Mouse (Mus musculus) heart, adult 11 months (tissue): ENCODE data around the gene Hp.

ENCODE experiments used
- DNase-seq: peaks from one replicate; pipeline ENCODE4 v3.0.0; 2022

Gene Hp

DNA sequence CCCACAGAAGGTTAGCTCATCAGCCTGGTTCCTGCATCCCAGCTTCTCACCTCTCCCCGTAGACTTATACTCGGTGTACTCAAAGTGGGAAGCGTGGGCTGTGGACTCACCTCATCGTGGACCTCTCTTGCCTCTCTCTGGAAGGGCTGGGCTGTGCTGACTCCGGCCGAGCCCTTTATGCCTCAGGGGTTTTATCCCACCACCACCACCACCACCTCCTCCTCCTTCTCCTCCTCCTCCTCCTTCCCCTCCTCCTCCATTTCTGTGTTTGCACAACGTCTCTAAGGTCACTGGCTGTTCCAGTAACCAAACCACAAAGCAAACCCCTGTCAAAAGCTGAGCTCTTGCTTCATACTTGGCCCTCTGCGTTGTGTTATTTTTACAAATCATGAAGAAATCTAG is at the start of gene Hp:
Gene Hp (minus strand): TSS at position 273 of the 402 bp plus-strand sequence.
- DNase-seq = no peak

DNA sequence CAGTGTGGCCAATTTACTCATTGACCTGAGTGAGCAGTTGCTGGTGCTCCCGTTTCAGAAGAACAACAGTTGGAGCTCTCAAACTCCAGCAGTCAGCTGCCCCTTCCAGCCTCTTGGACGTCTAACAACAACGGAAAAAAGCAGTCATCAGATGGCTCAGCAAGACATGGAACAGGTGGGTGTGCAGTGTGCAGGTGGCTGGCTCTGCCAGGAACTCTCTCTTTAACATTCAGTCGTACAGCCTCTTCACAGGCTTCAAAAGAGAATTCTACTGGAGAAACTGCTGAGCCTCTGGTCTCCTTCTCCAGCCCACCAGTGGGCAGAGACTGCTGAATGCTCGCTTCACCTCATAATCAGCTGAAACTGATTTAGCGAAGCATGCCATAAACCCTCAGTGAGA is 49.7 kb upstream of the Hp start:
- DNase-seq = no peak

DNA sequence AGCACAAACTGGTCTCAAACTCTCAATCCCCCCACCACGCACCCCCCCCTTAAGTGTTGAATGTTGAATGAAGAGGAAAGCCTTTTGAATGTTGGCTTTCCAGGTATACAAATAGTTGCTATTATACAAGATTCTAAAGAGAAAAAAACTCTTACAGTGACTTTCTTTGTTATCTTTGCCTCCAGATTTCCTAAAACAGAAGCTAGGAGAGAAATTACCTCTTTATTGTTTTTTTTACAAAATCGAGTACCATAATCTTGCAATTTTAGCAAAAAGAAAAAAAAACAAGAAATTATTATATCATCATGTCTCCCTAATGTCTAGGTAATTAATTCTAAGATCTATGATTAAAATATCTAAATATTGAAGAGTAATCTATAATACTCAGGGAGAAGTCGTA is 36.6 kb upstream of the Hp start:
- DNase-seq = no peak

DNA sequence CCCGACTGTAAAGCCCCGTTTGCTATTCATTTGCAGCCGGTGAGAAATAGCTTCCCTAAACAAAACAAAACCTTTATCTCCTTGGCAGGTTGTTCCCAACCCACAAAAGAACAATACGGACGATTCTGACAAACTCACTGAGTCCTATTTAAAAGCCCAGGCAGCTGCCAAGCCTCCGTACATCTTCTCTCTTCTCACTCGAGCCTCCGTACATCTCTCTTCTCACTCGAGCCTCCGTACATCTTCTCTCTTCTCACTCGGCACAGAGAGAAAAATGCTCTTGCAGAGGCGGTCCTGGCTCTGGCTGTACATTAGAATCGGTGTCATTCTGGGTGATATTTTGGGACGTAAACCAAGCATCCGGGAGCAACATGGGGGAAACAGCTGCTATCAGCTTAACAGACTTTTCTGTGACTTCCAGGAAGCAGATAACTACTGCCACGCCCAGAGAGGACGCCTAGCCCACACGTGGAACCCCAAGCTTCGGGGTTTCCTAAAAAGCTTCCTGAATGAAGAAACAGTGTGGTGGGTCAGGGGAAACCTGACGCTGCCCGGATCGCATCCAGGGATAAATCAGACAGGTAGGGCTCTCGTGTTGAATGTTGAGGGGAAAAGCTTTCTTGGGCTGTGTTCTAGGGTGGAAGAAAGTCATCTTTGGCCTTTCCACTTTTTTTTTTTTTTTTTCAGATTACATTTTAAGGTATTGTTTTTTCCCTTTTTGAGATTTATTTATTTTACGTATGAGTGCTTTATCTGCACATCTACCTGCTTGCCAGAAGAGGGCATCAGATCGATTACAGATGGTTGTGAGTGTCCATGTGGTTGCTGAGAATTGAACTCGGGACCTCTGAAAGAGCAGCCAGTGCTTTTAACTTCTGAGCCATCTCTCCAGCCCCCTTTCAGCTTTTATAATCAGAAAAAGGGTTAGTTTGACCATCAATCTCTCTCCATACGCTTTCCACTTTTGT is 35.6 kb upstream of the Hp start, which contains the start of gene Pkd1l3:
Gene Pkd1l3 (plus strand): TSS at position 275 of the 968 bp plus-strand sequence.
- no peak for DNase-seq

DNA sequence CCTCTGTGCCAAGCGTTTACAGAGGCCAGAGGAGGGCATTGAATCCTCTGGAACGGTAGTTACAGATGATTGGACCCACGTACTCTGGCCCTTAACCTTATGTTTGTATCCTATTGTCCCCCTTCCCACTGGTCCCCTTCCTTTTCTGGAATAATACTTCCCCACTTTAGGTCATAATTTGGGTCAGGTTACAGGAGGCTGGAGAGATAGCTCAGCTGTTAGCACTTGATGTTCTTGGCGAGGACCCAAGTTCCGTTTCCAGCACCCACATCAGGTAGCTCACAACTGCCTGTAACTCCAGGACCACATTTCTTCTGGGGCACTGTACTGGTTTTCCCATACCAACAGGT is 30.2 kb upstream of the Hp start:
- DNase-seq = peak; percentile 90

DNA sequence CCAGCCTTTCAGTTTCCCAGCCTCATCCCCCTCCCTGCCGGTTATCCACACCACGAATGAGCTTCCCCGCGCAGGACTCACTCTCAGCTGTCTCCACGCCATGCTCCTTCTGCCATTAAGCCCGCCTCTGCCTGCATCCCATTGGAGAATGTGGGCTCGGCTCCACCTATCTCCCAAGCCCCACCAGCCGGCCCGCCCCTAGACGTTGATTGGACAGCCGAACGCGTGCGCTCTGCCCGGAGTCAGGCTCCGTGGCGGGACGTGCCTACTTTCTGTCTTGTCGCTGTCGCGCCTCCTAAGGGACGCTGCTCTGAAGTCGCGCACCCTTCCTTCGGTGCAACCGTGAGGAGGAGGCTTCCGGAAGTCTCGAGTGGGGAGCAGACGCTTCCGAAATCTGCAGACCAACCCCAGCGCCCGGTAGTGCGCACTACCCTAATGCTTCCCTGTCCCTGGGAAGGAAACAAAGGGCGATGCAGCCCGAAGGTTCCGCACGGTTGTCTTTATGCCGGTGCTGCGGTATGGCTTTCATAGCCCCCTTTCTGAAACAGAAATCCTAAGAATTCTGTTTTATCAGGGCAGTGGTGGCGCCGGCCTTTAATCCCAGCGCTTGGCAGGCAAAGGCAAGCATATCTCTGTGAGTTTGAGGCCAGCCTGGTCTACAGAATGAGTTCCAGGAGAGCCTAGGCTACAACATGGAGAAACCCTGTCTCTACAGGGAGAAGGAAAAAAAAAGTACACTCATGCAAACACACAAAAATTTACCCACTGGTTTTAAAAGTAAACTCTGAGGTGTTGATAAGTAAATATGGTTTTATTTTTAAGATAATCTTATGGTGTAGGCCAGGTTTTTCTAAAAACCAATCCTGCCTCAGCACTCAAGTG is 29.5 kb upstream of the Hp start, which contains the start of gene Dhodh:
Gene Dhodh (minus strand): TSS at position 403 of the 882 bp plus-strand sequence.
- peak; percentile 100 for DNase-seq

DNA sequence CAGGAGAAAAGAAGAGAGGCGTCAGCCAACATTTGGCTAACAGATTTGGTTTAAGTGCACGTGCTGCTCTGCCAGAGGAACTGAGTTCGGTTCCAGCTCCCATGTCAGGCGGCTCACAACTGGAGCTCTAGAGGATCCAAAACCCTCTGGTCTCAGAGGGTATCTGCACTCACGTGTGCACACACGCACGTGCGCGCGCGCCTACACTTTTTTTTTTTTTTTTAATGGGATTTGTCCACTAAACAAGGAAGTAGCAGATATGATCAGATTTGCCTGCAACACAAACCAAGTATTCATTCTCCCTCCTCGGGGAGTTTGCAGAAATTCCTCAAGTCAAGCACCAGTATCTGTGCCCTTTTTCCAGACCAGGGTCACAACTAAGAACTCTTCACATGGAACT is 28.7 kb upstream of the Hp start:
- DNase-seq = no peak

DNA sequence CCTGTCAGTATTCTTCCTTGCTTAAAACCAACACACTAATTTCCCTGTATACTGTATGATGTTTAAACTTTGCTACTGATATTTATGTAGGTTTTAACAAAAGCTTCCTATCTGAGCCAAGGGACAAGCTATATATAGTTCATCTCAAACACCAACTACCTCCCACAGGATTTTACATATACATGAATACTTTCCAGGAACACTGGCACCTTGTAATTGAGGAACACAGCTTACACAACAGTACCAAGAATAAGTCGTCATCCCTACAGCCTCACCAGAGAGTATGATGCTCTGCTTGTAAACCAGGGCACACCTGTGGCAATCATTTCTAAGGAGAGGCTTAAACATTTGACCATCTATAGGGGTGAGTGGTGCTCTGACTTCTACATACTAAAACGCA is 27.8 kb upstream of the Hp start:
- no peak for DNase-seq

DNA sequence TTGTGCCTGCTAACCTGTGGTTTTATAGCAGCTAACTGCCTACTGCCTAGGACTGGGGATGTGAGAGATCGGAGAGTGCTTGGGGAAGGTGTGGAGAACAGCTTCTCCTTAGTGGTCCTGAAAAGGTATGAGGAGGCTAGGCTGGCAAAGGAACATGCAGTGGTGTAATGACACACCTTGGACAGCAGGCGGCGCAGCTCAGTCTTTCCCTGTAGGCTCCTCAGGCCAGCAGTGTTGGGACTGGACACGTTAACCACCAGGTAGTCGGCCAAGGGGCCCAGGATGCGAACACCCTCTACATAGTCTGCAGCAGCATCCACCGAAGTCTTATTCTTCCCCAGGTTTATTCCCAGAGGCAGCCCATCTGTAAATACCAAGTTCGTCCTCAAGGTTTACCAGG is 16.9 kb upstream of the Hp start:
- no peak for DNase-seq

DNA sequence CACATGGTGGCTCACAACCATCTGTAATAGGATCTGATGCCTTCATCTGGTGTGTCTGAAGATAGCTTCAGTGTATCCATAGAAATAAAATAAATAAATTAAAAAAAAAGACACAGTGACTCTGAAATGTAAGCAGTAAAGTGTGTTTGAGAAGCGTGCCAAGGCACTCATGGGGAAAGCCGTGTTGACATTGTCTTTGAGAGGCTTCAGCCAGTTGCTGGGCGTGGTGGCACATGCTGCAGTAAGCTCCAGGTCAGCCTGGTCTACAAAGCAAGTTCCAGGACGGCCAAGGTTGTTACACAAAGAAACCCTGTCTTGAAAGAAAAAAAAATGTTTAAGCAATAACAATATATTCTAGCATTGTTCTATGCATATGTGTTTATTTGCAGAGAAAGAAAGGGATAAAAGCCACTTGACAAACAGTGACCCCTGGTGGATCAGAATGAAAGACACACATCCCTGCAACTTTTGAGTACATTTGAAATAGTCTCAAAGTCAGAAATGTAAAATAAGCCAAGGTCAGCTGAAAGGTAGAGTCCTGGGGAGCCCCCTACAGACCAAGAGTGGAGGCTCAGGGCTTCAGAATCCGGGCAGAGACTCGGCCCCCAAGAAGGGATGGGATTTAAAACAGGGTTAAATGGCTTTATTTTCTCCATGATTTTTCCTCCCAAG is 14.3 kb upstream of the Hp start:
- DNase-seq = no peak

DNA sequence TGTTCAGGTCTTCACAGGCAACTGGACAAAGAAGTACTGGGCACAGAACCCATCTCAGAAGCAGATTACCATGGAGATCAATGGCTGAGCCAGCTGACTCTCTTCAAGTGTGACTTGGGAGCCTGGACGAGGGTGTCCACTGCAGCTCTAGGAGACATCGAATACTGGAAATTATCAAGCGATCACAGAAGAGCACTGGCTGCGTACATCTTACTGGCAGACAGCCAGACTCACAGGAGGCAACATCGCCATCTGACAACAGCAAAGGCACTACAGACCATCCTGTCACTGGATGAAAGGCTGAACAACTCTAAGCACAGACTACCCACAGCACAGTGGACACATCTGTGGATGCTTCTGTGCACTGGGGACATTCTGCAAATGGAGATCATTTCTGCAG is 13.2 kb upstream of the Hp start:
- DNase-seq = no peak

DNA sequence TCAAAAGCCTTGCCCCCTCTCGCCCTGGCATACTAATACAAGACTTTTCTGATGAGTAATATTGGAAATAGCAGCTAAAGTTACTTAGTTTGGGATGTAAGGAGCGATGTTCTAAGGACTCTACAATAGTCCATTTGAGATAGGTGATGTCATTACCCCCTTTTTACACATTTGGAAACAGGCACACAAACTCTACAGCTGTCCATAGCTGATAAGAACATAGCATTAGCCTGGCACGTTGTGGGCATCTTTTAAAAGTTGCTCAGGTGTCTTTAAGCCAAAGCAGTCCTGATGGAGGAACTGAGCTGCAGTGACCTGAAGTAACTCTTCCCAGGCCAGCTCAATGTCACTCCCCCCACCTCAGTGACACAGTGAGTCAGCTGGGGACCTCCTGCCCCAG is 12.4 kb upstream of the Hp start:
- DNase-seq = no peak

DNA sequence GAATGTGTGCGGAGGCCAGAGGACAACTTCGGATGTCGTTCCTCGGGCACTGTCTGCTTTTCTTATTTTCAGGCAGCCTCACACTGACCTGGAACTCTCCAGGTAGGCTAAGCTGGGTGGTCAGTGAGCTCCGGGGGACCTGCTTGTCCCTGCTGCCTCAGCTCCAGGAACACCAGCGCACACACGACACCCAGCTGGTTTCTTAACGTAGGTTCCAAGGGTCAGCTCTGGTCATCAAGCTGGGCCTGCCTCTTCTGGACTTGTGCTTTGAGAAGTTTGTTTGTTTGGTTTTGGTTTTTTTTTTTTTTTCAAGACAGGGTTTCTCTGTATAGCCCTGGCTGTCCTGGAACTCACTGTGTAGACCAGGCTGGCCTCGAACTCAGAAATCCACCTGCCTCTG is 11.9 kb upstream of the Hp start:
- no peak for DNase-seq

DNA sequence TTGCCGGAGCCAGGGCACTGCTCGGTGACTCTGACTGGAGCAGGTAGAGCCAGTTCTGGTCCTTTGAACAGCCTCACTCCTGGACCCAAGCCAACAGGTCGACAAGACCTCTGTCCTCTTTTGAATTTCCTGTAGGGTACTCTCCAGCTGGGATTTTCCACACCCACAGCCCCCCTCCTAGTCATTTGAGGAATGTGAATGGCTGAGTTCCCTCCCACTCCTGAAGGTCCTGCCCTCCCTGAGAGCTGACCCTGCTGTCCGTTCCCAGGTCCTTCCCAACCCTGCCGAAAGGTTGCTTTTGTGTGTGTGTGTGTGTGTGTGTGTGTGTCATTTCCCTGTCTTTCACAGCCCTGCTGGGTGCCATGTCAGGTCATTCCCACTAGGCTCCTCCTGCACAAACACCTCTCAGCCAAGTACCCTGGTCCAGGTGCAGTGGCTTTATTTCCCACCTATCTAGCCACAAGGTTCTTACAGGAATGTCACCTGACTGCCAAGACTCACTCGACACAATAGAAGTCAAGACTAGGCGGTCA is 8.1 kb upstream of the Hp start:
- no peak for DNase-seq

DNA sequence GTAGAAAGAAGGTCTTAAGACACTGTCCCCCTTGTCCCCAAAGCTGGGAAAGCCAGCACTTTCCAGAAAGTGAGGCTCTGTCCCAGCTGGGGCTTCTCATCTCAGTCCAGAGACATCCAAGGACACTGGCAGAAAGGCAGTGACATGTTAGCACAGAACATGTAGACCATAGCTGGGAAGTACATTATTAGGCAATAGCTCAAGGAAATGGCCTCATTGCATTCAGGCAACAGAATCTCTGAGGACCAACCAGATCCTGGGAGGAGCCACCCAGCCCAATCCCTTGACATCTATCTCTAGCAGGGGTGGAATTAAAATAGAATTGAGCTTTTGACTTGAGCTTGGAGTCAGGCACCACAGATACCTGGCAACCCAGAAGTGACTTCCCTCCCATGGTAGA is 6.7 kb upstream of the Hp start:
- peak; percentile 86 for DNase-seq

DNA sequence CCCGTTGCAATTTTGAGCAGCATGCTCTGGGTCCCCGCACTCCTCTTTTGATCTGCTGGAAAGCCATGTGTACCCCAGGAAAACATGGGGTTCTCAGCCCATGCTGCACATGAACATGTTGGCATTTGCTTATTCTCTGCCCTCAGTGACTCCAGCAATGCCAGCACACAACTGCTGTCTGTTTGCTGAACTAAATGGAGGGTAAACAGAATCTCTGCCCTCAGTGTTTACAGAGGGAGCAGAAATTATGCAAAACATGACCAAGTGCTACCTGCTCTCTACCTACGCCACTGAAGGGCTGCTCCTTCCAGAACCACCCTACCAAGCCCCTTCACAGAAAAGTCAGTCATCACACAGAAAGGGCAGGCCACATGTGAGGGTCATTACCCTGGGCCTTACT is 5.9 kb upstream of the Hp start:
- DNase-seq = no peak

DNA sequence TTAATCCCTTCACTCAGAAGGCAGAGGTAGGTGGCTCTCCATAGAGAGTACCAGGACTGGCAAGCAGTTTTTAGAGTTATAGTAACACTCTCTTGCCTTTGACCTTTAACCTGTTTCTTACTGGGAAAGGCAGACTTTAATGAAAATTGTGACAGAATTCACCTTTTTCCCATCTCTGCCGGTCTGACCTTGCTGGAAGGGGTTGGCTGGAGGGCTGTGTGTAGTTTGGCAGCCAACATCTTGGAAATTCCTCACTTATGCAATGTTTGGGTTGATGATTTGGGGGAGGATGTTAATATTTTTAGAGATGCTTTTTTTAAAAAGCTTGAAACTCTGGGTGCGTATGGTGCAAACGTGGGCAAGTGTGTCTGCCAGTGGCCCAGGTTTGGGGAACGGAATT is 5.3 kb upstream of the Hp start:
- DNase-seq = no peak

DNA sequence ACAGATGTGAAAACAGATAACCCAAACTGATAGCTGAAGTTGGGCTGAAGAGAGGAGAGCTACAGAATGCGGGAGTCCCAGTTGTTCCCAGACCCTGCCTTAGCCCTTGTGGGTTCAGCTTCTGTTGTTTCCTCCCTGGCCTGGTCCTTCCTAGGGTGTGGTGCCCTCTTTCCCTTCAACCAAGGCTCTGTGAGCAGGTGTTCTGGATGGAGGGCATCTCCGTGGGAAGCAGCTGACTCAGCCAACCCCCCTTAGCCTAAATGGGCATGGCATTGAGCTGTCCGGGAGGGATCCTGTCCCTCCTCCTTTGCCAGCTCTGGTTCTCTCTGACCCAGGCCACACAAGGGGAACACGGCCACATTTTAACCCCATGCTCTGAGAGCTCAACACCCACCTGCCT is 2.7 kb downstream of the Hp start:
- DNase-seq = no peak

DNA sequence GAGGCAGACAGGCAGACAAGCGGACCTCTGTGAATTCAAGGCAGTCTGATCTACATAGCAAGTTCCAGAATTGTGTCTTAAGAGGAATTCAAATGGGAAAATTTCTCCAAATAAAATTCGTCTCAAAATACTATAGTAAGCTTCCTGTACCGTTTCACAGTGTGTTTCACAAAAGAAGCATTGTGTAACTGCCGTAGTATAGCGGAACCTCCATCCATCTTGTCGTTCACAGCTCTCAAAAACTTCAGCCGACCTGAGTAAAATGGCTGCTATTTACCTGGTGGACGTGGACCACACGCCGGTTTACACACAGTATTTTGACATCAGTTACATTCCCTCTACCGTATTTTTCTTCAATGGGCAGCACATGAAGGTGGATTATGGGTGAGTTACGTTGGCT is 7.8 kb downstream of the Hp start:
- DNase-seq = no peak

DNA sequence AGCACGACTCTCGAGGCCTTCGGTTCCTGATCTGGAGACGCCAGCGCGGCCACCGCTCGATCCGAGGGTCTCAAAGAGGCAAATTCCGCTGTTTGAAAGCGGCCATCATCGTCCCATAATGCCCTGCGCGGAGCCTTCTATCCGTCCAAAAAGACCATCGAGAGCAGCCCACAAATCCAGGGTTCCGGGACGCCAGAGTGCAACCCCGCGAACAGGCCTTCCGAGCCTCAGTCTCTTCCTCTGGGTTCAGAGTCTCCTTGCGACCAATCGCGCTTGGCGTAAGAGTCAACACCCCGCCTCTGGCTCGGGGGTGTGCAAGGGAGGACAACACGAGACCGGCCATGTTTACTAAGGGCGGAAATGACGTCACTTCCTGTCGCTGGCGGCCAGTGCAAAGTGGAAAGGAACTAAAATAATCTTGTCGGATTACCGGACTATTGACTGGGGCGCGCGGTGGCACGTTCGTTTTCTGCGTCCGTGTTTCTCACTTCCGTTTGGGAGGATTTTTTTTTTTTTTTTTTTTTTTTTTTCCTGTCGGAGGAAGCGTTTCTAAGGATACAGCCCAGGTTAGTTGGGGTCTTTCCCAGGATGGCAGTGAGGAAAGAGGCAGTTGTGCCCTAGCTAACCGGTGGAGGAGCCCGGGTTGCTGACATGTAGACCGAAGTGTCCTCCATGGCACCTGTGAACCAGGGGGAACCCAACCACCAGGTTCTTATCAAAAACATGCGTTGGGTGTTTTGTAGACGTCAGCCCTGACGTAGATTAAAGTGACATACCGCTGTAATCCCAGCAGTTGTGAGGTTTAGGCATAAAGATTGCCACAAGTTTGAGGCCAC is 13.3 kb downstream of the Hp start, which contains the start of the genes Dhx38 and Txnl4b:
Gene Dhx38 (minus strand): TSS at position 364 of the 836 bp plus-strand sequence.
Gene Txnl4b (plus strand): TSS at position 395 of the 836 bp plus-strand sequence.
- DNase-seq = peak; percentile 100

DNA sequence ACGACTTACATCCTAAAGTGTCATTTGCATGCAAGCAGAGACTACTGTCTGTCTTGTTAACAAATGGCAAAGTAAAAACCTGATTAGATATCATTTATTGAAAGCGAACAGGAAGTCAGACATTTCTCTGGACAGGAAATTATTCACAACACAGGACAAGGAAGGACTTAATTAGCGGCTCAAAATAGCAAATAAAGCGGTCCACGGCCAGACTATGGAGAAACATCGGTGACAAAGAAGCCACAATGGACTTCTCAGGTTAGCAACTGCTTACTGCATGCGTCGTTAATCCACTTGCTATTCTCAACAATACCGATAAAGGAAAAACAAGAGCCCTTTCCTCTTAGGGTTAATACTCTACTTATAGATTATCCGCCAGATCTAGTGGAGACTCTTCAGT is 14.2 kb downstream of the Hp start:
- DNase-seq = no peak

DNA sequence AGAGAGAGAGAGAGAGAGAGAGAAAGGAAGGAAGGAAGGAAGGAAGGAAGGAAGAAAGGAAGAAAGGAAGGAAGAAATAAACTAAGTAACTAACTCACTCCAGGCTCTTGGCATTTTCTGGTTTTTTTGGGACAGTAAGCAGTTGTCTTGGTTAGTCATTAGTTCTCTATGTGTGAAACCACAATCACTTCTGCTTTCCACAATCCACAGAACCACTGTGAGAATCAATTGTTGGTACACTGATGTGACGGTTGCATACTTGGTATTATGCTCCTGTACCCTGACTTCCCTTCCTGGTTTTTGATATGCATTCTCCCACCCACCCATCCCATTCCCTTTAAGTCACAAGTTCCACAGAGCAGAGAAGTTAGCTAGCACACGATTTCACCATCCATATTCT is 15.1 kb downstream of the Hp start:
- no peak for DNase-seq
